Comparison of ENCODE assay signal across 20 mouse cellular contexts in genomic region chr5:35643401-35644048, GRCm38 (mm10). TPM values are rescaled to one million over a fixed set of nuclear protein-coding genes. Genes with fewer than 3 reads are reported as not detected.
"Had no signal": no experiment of that assay in that cellular context is flagged by ENCODE, and none has a peak within 500 bp of the region (broad histone marks: within the 10 kb centered on the region; RNA-seq: fewer than 3 reads in every experiment).

No protein-coding gene starts in this region.

- H3K4me3 ChIP-seq: kidney, embryonic 15.5 days; left cerebral cortex, adult 2 months; liver, embryonic 13.5 days; neural tube, embryonic 12.5 days; neural tube, embryonic 15.5 days had no signal

- H3K27me3 ChIP-seq: kidney, embryonic 15.5 days; liver, embryonic 13.5 days; neural tube, embryonic 12.5 days; neural tube, embryonic 15.5 days had no signal

- H3K9ac ChIP-seq: kidney, embryonic 15.5 days; liver, embryonic 13.5 days; neural tube, embryonic 12.5 days; neural tube, embryonic 15.5 days had no signal

- DNase-seq: kidney, adult 8-10 months; kidney, postnatal 10 days; kidney, postnatal 36 days; layer of hippocampus, postnatal 36 days; liver, embryonic 13.5 days; lung, adult 2 months; lung, postnatal 14 days; lung, postnatal 4 days; midbrain, embryonic 14.5 days; right cerebral cortex, adult 18-20 months; right cerebral cortex, postnatal 14 days; right cerebral cortex, postnatal 4 days; thymus, postnatal 25 days had no signal

- H3K36me3 ChIP-seq: kidney, embryonic 15.5 days; liver, embryonic 13.5 days; neural tube, embryonic 12.5 days; neural tube, embryonic 15.5 days had no signal

- H3K9me3 ChIP-seq: kidney, embryonic 15.5 days; liver, embryonic 13.5 days; neural tube, embryonic 12.5 days; neural tube, embryonic 15.5 days had no signal

- H3K4me2 ChIP-seq: kidney, embryonic 15.5 days; liver, embryonic 13.5 days; midbrain, embryonic 11.5 days; neural tube, embryonic 12.5 days; neural tube, embryonic 15.5 days had no signal

- H3K27ac ChIP-seq: left cerebral cortex, adult 2 months; liver, embryonic 13.5 days; neural tube, embryonic 12.5 days; neural tube, embryonic 15.5 days had no signal

- H3K4me1 ChIP-seq: liver, embryonic 13.5 days; neural tube, embryonic 12.5 days had no signal

RNA-seq across cellular contexts. Expression of gene Htra3, which starts 36.1 kb away (rescaled TPM):
- total RNA-seq: megakaryocyte progenitor cell, adult 5-6 weeks; megakaryocyte-erythroid progenitor cell, adult 5-6 weeks had no signal
